Mouse (Mus musculus) CD4-positive helper T cell, adult 2 months (primary cell): ENCODE data around the gene Lctl.

Source experiments
- DNase-seq: peaks from one replicate; pipeline ENCODE4 v3.0.0-alpha.2; 2012; ENCODE audit warnings: low read depth, missing footprints, low spot score

Lctl gene

GRCm38 (mm10) chr9:64184166-64184840, 67.4 kb downstream of the Lctl start:
- DNase-seq, result no peak
